Mouse (Mus musculus) CH12.LX (cell line): Measurements from ENCODE around the gene Lbh. TPM values are rescaled to one million over a fixed set of nuclear protein-coding genes. Genes with fewer than 3 reads are reported as not detected.

Source experiments
- DNase-seq: peaks from one replicate; pipeline ENCODE4 v3.0.0-alpha.2; 2013; ENCODE audit errors: extremely low read depth
- H3K27ac ChIP-seq: 2 replicates; pipeline ENCODE4 v1.5.1; 2012; ENCODE audit warnings: low read depth, mild to moderate bottlenecking, control low read depth, moderate library complexity; ENCODE audit not compliant: insufficient read depth
- H3K27me3 ChIP-seq: replicated peaks from 2 replicates; pipeline ENCODE3; 2012; ENCODE audit warnings: inconsistent platforms
- H3K36me3 ChIP-seq, 2 experiments: replicated peaks in 1 of 2; 2 replicates each; pipeline versions ENCODE3 to v1.6.1; 2012; ENCODE audit warnings: inconsistent platforms in 1 of 2, low read length in 1 of 2, mild to moderate bottlenecking in 1 of 2, mixed read lengths in 1 of 2, moderate library complexity in 1 of 2; ENCODE audit not compliant: control insufficient read depth in 1 of 2, insufficient read depth in 1 of 2
- H3K4me1 ChIP-seq, 2 experiments: 2 replicates each; pipeline ENCODE4 v1.6.1; 2012; ENCODE audit warnings: inconsistent platforms in 1 of 2, moderate library complexity in 1 of 2; ENCODE audit not compliant: insufficient read depth in 2 of 2, control insufficient read depth in 1 of 2
- H3K4me2 ChIP-seq: 2 replicates; pipeline ENCODE4 v1.6.1; 2012; ENCODE audit warnings: low read depth, mild to moderate bottlenecking, control low read depth; ENCODE audit not compliant: poor library complexity, insufficient read depth, severe bottlenecking
- H3K4me3 ChIP-seq, 3 experiments: fragments of 150-350 bp in 1 of 3; sonication (generic) in 1 of 3; replicated peaks in 1 of 3; 2 replicates each; pipeline versions ENCODE3 to v1.5.1; 2011 to 2012; ENCODE audit warnings: low read depth in 2 of 3, low read length in 2 of 3, mild to moderate bottlenecking in 2 of 3, moderate library complexity in 2 of 3, control low read depth in 1 of 3, improper control_type of control experiment in 1 of 3, inconsistent platforms in 1 of 3, mixed read lengths in 1 of 3; ENCODE audit not compliant: poor library complexity in 1 of 3
- H3K79me2 ChIP-seq: replicated peaks from 2 replicates; pipeline ENCODE4 v1.6.1; 2012; ENCODE audit warnings: mild to moderate bottlenecking, moderate library complexity; ENCODE audit not compliant: control insufficient read depth, poor library complexity, insufficient read depth, severe bottlenecking; ENCODE audit errors: extremely low read depth
- H3K9ac ChIP-seq: 2 replicates; pipeline ENCODE4 v1.6.1; 2012; ENCODE audit warnings: low read depth, mild to moderate bottlenecking, control low read depth, moderate library complexity; ENCODE audit not compliant: insufficient read depth
- H3K9me3 ChIP-seq: replicated peaks from 2 replicates; pipeline ENCODE3; 2012; ENCODE audit warnings: low read length, inconsistent platforms, mixed read lengths
- BHLHE40 ChIP-seq: IDR thresholded peaks from 2 replicates; pipeline ENCODE4 v1.6.1; 2011; ENCODE audit warnings: mild to moderate bottlenecking, low read depth, low read length, improper control_type of control experiment
- E2F4 ChIP-seq: IDR thresholded peaks from 2 replicates; pipeline ENCODE4 v1.6.1; 2011; ENCODE audit warnings: low read depth, low read length, improper control_type of control experiment; ENCODE audit not compliant: insufficient replicate concordance
- ELF1 ChIP-seq: IDR thresholded peaks from 2 replicates; pipeline ENCODE4 v1.6.1; 2014; ENCODE audit warnings: low read depth, mild to moderate bottlenecking, inconsistent platforms, low read length, improper control_type of control experiment
- EP300 ChIP-seq: IDR thresholded peaks from 2 replicates; pipeline ENCODE4 v1.6.1; 2011; ENCODE audit warnings: low read length, improper control_type of control experiment
- ETS1 ChIP-seq: conservative IDR thresholded peaks from 2 replicates; pipeline ENCODE4 v1.6.1; 2012; ENCODE audit warnings: low read depth, mild to moderate bottlenecking, inconsistent platforms, low read length, improper control_type of control experiment, moderate library complexity
- GABPA ChIP-seq: IDR thresholded peaks from 2 replicates; pipeline ENCODE4 v1.6.1; 2012; ENCODE audit warnings: low read depth, low read length, improper control_type of control experiment, inconsistent platforms; ENCODE audit not compliant: insufficient replicate concordance
- HCFC1 ChIP-seq: IDR thresholded peaks from 2 replicates; pipeline ENCODE4 v1.6.1; 2012; ENCODE audit warnings: low read depth, mild to moderate bottlenecking, inconsistent platforms, low read length, improper control_type of control experiment
- IRF4 ChIP-seq: IDR thresholded peaks from 2 replicates; pipeline ENCODE4 v1.6.1; 2014; ENCODE audit warnings: low read depth, mild to moderate bottlenecking, inconsistent platforms, low read length, improper control_type of control experiment
- KAT2A ChIP-seq: IDR thresholded peaks from 2 replicates; pipeline ENCODE4 v1.6.1; 2012; ENCODE audit warnings: low read length, improper control_type of control experiment, inconsistent platforms; ENCODE audit not compliant: insufficient replicate concordance
- MEF2A ChIP-seq: IDR thresholded peaks from 2 replicates; pipeline ENCODE4 v1.6.1; 2014; ENCODE audit warnings: low read depth, mild to moderate bottlenecking, inconsistent platforms, low read length, improper control_type of control experiment, borderline replicate concordance
- MYC ChIP-seq: IDR thresholded peaks from 2 replicates; pipeline ENCODE4 v1.6.1; 2011; ENCODE audit warnings: low read depth, mild to moderate bottlenecking, improper control_type of control experiment, low read length
- NRF1 ChIP-seq: IDR thresholded peaks from 2 replicates; pipeline ENCODE4 v1.6.1; 2014; ENCODE audit warnings: low read depth, mild to moderate bottlenecking, inconsistent platforms, low read length, improper control_type of control experiment, moderate library complexity
- PAX5 ChIP-seq: IDR thresholded peaks from 2 replicates; pipeline ENCODE4 v1.6.1; 2012; ENCODE audit warnings: low read length, inconsistent platforms, mixed read lengths
- POLR2A ChIP-seq: IDR thresholded peaks from 2 replicates; pipeline ENCODE4 v1.6.1; 2011; ENCODE audit warnings: low read depth, mild to moderate bottlenecking, improper control_type of control experiment, low read length
- RAD21 ChIP-seq: IDR thresholded peaks from 2 replicates; pipeline ENCODE4 v1.6.1; 2011; ENCODE audit warnings: low read depth, mild to moderate bottlenecking, low read length, improper control_type of control experiment, moderate library complexity
- RCOR1 ChIP-seq: conservative IDR thresholded peaks from 2 replicates; pipeline ENCODE4 v1.6.1; 2012; ENCODE audit warnings: low read depth, mild to moderate bottlenecking, inconsistent platforms, low read length, improper control_type of control experiment
- SIN3A ChIP-seq: IDR thresholded peaks from 2 replicates; pipeline ENCODE4 v1.6.1; 2012; ENCODE audit warnings: low read length, improper control_type of control experiment, inconsistent platforms
- TBP ChIP-seq: conservative IDR thresholded peaks from 2 replicates; pipeline ENCODE4 v1.6.1; 2011; ENCODE audit warnings: low read depth, low read length, improper control_type of control experiment
- TCF12 ChIP-seq: IDR thresholded peaks from 2 replicates; pipeline ENCODE4 v1.6.1; 2014; ENCODE audit warnings: low read depth, mild to moderate bottlenecking, inconsistent platforms, low read length, improper control_type of control experiment
- UBTF ChIP-seq: IDR thresholded peaks from 2 replicates; pipeline ENCODE4 v1.6.1; 2012; ENCODE audit warnings: low read depth, mild to moderate bottlenecking, inconsistent platforms, low read length, improper control_type of control experiment, moderate library complexity
- USF1 ChIP-seq: IDR thresholded peaks from 2 replicates; pipeline ENCODE4 v1.6.1; 2014; ENCODE audit warnings: low read depth, mild to moderate bottlenecking, inconsistent platforms, low read length, improper control_type of control experiment
- USF2 ChIP-seq: conservative IDR thresholded peaks from 2 replicates; pipeline ENCODE4 v1.6.1; 2011; ENCODE audit warnings: low read depth, low read length, improper control_type of control experiment
- ZMIZ1 ChIP-seq: IDR thresholded peaks from 2 replicates; pipeline ENCODE4 v1.6.1; 2012; ENCODE audit warnings: low read depth, mild to moderate bottlenecking, inconsistent platforms, low read length, improper control_type of control experiment
- dilution Hi-C: fragments of 300-500 bp; cut with MboI; formaldehyde crosslinking; loops from 2 replicates; pipeline ENCODE4 v1.14.3; 2020; ENCODE audit warnings: low sequenced_read_pairs; ENCODE audit not compliant: extremely low pct_unique_long_range_greater_than_20kb, extremely low pct_ligation_motif_present
- in situ Hi-C: fragments of 300-500 bp; cut with MboI; formaldehyde crosslinking; loops from 3 replicates; pipeline ENCODE4 v1.14.3; 2019; ENCODE audit warnings: low sequenced_read_pairs, low pct_ligation_motif_present, low pct_unique_long_range_greater_than_20kb, mixed read lengths
- polyA plus RNA-seq: library from polyadenylated mRNA; unstranded; fragments of >175 nt; gene quantifications from 2 replicates; pipeline ENCODE4 v1.2.1, GENCODE M21; 2012; ENCODE audit warnings: low read depth; ENCODE audit not compliant: insufficient read length
- total RNA-seq, 2 experiments: library from RNA; depleted of rRNA; stranded (reverse); fragments of 300-350 nt in 1 of 2; fragments of >200 nt in 1 of 2; gene quantifications; 2 replicates each; pipeline ENCODE4 v1.2.3; 2012 to 2014

Gene Lbh
- total and polyA plus RNA-seq, 3 experiments: 14.4 to 30.0 (median 16.7) TPM

DNA sequence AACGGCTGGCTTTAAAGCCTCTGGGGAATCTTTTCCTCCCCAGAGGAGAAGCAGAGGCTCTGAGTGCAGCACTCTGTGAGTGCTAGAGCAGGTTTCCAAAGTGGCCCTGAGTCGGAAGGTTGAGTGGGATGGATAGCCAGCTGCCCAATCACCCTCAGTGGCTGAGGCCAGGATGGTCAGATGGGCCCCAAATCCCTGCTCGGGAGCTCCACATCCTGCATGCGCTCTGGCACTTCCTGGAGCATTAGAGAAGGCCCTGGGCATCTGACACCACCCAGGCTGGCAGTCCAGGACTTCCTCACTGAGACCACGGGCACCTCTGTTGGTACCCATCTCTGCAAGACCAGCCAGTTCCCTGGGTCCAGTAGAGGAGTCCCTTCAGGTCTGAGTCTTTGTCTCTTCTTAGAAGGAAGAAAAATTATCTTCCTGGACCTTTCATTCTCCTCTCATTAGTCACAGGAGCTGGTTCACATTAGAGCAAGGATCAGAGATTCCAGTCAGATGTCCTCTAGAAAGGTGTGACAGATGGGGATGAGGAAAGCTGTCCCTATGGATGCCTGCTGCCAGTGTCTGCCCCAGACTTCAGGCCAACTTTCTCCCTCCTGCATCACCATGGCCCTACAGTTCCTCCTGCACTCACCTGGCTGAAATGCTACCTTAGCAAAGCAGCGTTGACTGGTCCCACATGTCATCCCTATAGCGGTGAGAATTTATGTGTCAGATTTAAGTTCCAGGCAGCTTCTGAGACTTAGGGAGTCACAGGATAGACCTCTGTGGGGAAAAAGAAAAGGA lies 8.8 kb upstream of the Lbh start:
- dilution Hi-C loops: no loop called here
- H3K36me3 ChIP-seq: no peaks in the 10 kb centered on the region
- H3K4me2 ChIP-seq: no peak overlapping the region
- no peaks in the 10 kb centered on the region for H3K79me2 ChIP-seq
- TF ChIP-seq RCOR1 (no peak), HCFC1 (no peak), UBTF (no peak), MYC (no peak), EP300 (no peak), TCF12 (no peak)
- in situ Hi-C loops: loop anchor here (10.0 kb wide), 1 partner anchor 386 kb away; no protein-coding TSS in a partner anchor
- H3K27ac ChIP-seq: no peak overlapping the region
- no peak for DNase-seq
- no peak overlapping the region for H3K4me3 ChIP-seq
- H3K9ac ChIP-seq: no peak overlapping the region
- peaks cover 7 to 38% of the 10 kb centered on the region in 2 experiments for H3K4me1 ChIP-seq
- no peaks in the 10 kb centered on the region for H3K9me3 ChIP-seq
- H3K27me3 ChIP-seq: no peaks in the 10 kb centered on the region

DNA sequence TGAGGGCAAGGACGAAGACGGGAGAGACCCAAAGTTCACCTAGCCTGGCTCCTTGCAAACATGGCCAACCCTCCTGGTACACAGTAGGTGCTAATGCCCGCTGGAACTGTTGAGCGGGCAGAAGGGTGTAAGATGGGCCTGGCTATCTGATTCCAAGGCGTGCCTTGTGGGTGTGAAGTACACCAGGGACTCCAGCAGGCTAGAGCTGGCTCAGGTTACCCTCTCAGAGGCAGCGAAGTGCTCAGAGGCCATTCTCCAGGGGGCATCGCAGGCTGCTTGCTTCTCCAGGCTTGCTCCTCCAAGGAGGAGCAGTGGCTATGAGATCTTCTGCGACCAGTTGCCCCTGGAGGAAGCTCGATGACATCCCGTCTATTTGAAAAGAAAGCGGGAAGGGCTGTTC lies 6.8 kb upstream of the Lbh start:
- no peaks in the 10 kb centered on the region for H3K36me3 ChIP-seq
- H3K27ac ChIP-seq: no peak overlapping the region
- no peak overlapping the region for H3K9ac ChIP-seq
- in situ Hi-C loops (no loop called here), dilution Hi-C loops (no loop called here)
- H3K9me3 ChIP-seq: no peaks in the 10 kb centered on the region
- no peak overlapping the region for H3K4me3 ChIP-seq
- TF ChIP-seq POLR2A (no peak), USF2 (no peak), EP300 (no peak)
- H3K79me2 ChIP-seq: no peaks in the 10 kb centered on the region
- H3K4me1 ChIP-seq: peaks cover 9 to 36% of the 10 kb centered on the region in 2 experiments
- no peaks in the 10 kb centered on the region for H3K27me3 ChIP-seq
- H3K4me2 ChIP-seq: no peak overlapping the region
- DNase-seq: no peak

DNA sequence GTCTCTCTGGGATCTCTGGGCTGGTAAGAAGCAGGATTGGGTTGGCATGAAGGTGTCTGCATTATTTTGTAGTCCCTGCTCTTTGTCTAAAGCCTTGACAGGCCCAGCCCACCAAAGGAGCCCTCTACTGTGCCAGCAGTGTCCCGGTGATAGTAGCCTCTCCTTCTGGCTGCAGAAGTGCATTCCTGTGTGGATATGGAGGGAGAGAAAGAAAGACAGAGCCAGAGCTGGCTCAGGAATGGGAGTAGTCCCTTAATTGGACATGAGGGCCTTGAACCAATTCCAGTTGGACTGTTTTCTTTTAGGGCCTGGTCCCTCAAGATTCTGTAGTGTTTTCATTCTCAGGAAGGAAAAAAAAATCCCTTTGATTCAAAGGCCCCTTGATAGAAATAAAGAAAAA lies 6.4 kb upstream of the Lbh start:
- H3K4me2 ChIP-seq: no peak overlapping the region
- TF ChIP-seq USF1 (no peak), IRF4 (no peak), GABPA (no peak), BHLHE40 (no peak), ETS1 (no peak), ELF1 (no peak), EP300 (no peak), UBTF (no peak), SIN3A (no peak), RCOR1 (no peak), TBP (no peak), E2F4 (no peak), RAD21 (no peak), KAT2A (no peak), MEF2A (no peak), ZMIZ1 (no peak), NRF1 (no peak), PAX5 (no peak)
- peaks cover 9 to 40% of the 10 kb centered on the region in 2 experiments for H3K4me1 ChIP-seq
- no peaks in the 10 kb centered on the region for H3K79me2 ChIP-seq
- H3K27me3 ChIP-seq: no peaks in the 10 kb centered on the region
- H3K9me3 ChIP-seq: no peaks in the 10 kb centered on the region
- no peak overlapping the region for H3K4me3 ChIP-seq
- H3K9ac ChIP-seq: no peak overlapping the region
- dilution Hi-C loops (no loop called here), in situ Hi-C loops (no loop called here)
- no peak overlapping the region for H3K27ac ChIP-seq
- H3K36me3 ChIP-seq: no peaks in the 10 kb centered on the region
- no peak for DNase-seq
